ENCODE assay signal across 8 mouse cellular contexts in the genomic region with DNA sequence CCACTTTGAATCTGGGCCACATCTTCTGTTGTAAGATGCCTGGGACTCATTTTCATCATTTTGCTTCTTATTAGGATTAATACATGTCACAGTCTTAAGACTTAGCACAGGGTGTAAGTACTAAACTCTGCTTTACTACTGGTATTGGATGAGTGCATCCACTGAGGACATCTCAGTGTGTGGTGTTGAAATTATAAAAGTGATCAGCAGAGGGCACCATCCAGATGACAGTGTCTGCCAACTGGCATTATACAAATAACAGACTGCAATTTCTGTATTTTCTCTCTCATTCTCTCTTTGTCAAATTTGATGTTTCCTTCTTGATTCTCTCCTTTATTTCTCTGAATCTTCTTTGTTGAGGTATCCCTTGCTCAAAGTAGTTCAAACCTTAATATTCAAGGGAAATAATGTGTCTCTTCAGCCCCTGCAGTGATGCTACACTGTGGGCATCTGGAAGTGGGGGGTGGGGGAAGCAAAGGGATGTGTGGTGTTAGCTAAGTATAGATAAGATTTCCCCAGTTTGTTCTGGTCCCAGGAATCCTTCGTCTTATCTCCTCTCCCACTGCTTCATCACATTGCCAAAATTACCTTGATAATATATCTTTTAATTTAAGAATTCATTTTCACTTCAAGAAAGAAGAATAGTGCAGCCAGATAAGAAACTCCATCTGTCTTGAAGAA.
DNase-seq lines count a peak whose midpoint lies in the region; ATAC-seq and TF ChIP-seq lines count a peak whose summit lies in the region.

No protein-coding gene starts in this region.

- intact Hi-C loops in left cerebral cortex, adult 2 months (cut with DNase I): loop anchor here (2.0 to 5.0 kb wide), 2 partner anchors 38 to 123 kb away; no protein-coding TSS in a partner anchor

- H3K4me3 ChIP-seq in heart, embryonic 12.5 days: no peak overlapping the region
- no peak overlapping the region for H3K4me3 ChIP-seq in left cerebral cortex, adult 2 months

- H3K27ac ChIP-seq in heart, embryonic 12.5 days (ENCODE audit: poor library complexity, severe bottlenecking): no peak overlapping the region
- H3K27ac ChIP-seq in left cerebral cortex, adult 2 months: no peak overlapping the region

- H3K4me2 ChIP-seq in heart, embryonic 12.5 days: no peak overlapping the region

- H3K36me3 ChIP-seq in heart, embryonic 12.5 days: no peaks in the 10 kb centered on the region

- H3K9me3 ChIP-seq in heart, embryonic 12.5 days (replicated peaks): no peaks in the 10 kb centered on the region

- H3K4me1 ChIP-seq in heart, embryonic 12.5 days (replicated peaks): no peaks in the 10 kb centered on the region

- DNase-seq in heart, adult 18-20 months: peak; percentile 22 to 73
- peak; percentile 7 for DNase-seq in thymus, postnatal 14 days
- no peak for DNase-seq in thymus, adult 18-20 months
- peak; percentile 74 to 84 for DNase-seq in cerebellum, postnatal 10 days
- peak; percentile 28 to 42 for DNase-seq in left cerebral cortex, adult 2 months (ENCODE audit: extremely low spot score in 1 of 2, low spot score in 2 of 2)
- peak; percentile 11 for DNase-seq in retina, postnatal 7 days (ENCODE audit: low read depth, low spot score)
- no peak for DNase-seq in urinary bladder, postnatal 4 days (ENCODE audit: low spot score in 2 of 2)

- no peak for ATAC-seq in heart, embryonic 12.5 days (ENCODE audit: insufficient number of reproducible peaks, low FRiP score)

- WGBS in heart, embryonic 12.5 days: 5% methylated on average over 1 of the region's 1 CpGs

- no peak overlapping the region for H3K9ac ChIP-seq in heart, embryonic 12.5 days

- TF ChIP-seq CTCF in left cerebral cortex, adult 2 months (IDR thresholded peaks at IDR 0.05): peak; percentile 76

- no peaks in the 10 kb centered on the region for H3K27me3 ChIP-seq in heart, embryonic 12.5 days (replicated peaks)

Comparison
In these comparisons a context has a peak if more than half of its experiments do, and no peak if none do; other contexts are left out.
1. DNase-seq: peak in heart, adult 18-20 months (2 of 2), thymus, postnatal 14 days (single experiment), cerebellum, postnatal 10 days (2 of 2), left cerebral cortex, adult 2 months (2 of 2) and retina, postnatal 7 days (single experiment); none in thymus, adult 18-20 months (0 of 2) and urinary bladder, postnatal 4 days (0 of 2).